Mouse (Mus musculus): ENCODE measurements at regions not wholly inside any gene's neighbourhood (a gene's known extent, or its start where the extent isn't known, plus 50 kb on each side); places are given as distances from the start of the nearest gene placed in this dataset.

- Histone ChIP-seq H3K4me2 (ENCODE audit: low read depth) (no peak overlapping the region), H3K4me3 (ENCODE audit: low read depth, low read length) (no peak overlapping the region), H3K4me1 (ENCODE audit: insufficient read depth) (no peaks in the 10 kb centered on the region; the same call in 1 of the 2 replicates), H3K9ac (no peak overlapping the region), H3K27me3 (ENCODE audit: insufficient read depth, low read length) (no peaks in the 10 kb centered on the region), H3K36me3 (ENCODE audit: insufficient read depth) (no peaks in the 10 kb centered on the region), H3K9me3 (ENCODE audit: low read length) (no peaks in the 10 kb centered on the region), H3K27ac (ENCODE audit: low read depth, low read length) (no peak overlapping the region)
- TF ChIP-seq CTCF (IDR thresholded peaks at IDR 0.05; ENCODE audit: low read depth) = no peak
- ATAC-seq (peak; percentile 67), DNase-seq (peak; percentile 38)
- 30% methylated on average over 9 of the region's 9 CpGs for WGBS
Observed at GRCm38 (mm10) chr11:19554947-19555770, 369.0 kb upstream of the Spred2 start.

DNA sequence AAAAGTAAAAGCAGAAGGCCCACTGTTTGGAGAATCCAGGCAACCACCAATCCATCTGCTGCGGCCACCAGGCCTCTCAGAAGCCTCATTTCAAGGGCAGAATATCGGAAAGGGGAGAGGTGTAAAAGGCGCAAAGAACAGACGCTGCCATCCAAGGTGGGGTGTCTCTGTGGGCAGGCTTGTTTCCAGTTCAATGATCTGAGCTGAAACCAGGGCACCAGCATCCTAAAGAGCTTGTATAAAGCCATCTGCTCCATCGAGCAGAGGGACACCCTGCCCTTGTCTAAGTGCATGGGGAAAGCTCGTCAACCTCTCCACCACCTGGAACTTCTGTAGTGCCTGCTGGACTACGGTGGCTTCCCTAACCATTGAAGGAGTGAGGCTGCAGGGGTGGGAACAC is 363.7 kb upstream of the Spred2 start:
- H3K9me3 ChIP-seq (ENCODE audit: low read length) = no peaks in the 10 kb centered on the region
- DNase-seq (no peak), ATAC-seq (no peak)
- no peaks in the 10 kb centered on the region for H3K36me3 ChIP-seq (ENCODE audit: insufficient read depth)
- no peak overlapping the region for H3K4me2 ChIP-seq (ENCODE audit: low read depth)
- no peak for TF ChIP-seq CTCF (IDR thresholded peaks at IDR 0.05; ENCODE audit: low read depth)
- no peaks in the 10 kb centered on the region for H3K27me3 ChIP-seq (ENCODE audit: insufficient read depth, low read length)
- H3K4me3 ChIP-seq (ENCODE audit: low read depth, low read length) = no peak overlapping the region
- H3K27ac ChIP-seq (ENCODE audit: low read depth, low read length) = no peak overlapping the region
- no peak overlapping the region for H3K9ac ChIP-seq
- H3K4me1 ChIP-seq (ENCODE audit: insufficient read depth) = no peaks in the 10 kb centered on the region
- 70% methylated on average over 7 of the region's 7 CpGs for WGBS

DNA sequence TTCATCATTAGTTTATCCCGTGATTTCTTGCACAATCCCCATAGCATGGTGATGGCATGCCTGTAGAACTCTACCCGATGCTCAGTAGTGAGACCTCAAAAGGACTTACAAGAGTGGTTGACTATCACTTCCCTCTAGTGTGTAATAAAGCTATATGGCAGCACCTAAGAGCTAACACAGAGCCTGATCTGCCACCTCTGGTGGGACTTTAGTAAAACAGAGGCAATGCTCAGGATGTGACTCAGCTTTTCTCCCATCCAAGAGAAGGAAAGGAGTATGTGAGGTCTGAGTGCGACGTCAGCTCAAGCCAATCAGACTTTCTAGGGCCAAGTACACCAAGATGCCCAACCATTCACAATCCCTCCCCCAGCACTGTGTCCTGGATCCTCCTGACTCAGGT is 361.5 kb upstream of the Spred2 start:
- 96% methylated on average over 4 of the region's 4 CpGs for WGBS
- Histone ChIP-seq H3K9ac (no peak overlapping the region), H3K4me3 (ENCODE audit: low read depth, low read length) (no peak overlapping the region), H3K36me3 (ENCODE audit: insufficient read depth) (no peaks in the 10 kb centered on the region), H3K27me3 (ENCODE audit: insufficient read depth, low read length) (no peaks in the 10 kb centered on the region), H3K27ac (ENCODE audit: low read depth, low read length) (no peak overlapping the region), H3K4me1 (ENCODE audit: insufficient read depth) (no peaks in the 10 kb centered on the region), H3K4me2 (ENCODE audit: low read depth) (no peak overlapping the region), H3K9me3 (ENCODE audit: low read length) (no peaks in the 10 kb centered on the region)
- no peak for TF ChIP-seq CTCF (IDR thresholded peaks at IDR 0.05; ENCODE audit: low read depth)
- DNase-seq (no peak), ATAC-seq (no peak)

- no peak for ATAC-seq
- DNase-seq = no peak
- Histone ChIP-seq H3K9me3 (ENCODE audit: low read length) (no peaks in the 10 kb centered on the region), H3K4me2 (ENCODE audit: low read depth) (no peak overlapping the region), H3K4me3 (ENCODE audit: low read depth, low read length) (no peak overlapping the region), H3K27ac (ENCODE audit: low read depth, low read length) (no peak overlapping the region), H3K27me3 (ENCODE audit: insufficient read depth, low read length) (no peaks in the 10 kb centered on the region), H3K4me1 (ENCODE audit: insufficient read depth) (no peaks in the 10 kb centered on the region), H3K36me3 (ENCODE audit: insufficient read depth) (no peaks in the 10 kb centered on the region), H3K9ac (no peak overlapping the region)
- 87% methylated on average over 7 of the region's 7 CpGs for WGBS
- TF ChIP-seq CTCF (IDR thresholded peaks at IDR 0.05; ENCODE audit: low read depth) = no peak
Observed at GRCm38 (mm10) chr11:19585228-19585627, 338.9 kb upstream of the Spred2 start.

DNA sequence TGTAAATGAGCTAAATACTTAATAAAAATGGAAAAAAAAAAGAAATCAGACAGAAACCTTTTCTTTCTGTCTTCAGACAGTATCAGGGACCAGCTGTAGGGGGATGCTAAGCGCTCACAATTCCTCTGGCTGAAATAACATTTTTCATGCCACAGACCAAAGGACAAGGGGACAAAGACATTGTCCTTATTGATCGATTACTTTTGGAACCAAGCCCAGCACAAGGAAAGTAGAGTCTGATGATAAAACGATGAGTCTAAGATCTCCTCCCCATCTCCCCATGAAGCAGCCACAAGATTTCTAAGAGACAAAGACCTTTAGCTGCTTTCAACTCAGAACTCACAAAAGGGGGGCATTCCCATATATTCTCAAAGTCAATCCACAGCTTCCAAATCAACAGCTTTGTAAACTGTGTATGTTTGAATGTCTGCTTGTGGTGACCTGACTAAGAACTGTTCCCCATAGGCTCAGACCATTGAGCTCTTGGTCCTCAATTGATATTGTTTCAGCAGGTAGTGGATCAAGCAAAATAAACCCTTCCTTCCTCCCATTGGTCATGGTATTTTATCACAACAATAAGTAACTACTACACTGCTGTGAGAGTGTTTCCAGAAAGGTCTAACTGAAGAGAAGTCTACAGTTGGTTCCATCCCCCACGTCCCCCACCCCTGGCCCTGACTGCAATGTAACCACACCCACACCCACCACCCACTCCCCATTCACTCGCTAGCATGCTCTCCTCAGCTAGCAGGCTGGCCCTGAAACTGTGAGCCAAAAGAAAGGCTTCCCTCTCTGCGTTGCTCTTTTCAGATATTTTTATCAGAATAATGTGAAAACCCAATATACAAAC is 331.4 kb upstream of the Spred2 start:
- Histone ChIP-seq H3K9ac (no peak overlapping the region), H3K27ac (ENCODE audit: low read depth, low read length) (no peak overlapping the region), H3K27me3 (ENCODE audit: insufficient read depth, low read length) (no peaks in the 10 kb centered on the region), H3K36me3 (ENCODE audit: insufficient read depth) (no peaks in the 10 kb centered on the region), H3K4me3 (ENCODE audit: low read depth, low read length) (no peak overlapping the region), H3K4me2 (ENCODE audit: low read depth) (no peak overlapping the region), H3K9me3 (ENCODE audit: low read length) (no peaks in the 10 kb centered on the region), H3K4me1 (ENCODE audit: insufficient read depth) (no peaks in the 10 kb centered on the region)
- WGBS = 78% methylated on average over 6 of the region's 6 CpGs
- DNase-seq (no peak), ATAC-seq (no peak)
- TF ChIP-seq CTCF (IDR thresholded peaks at IDR 0.05; ENCODE audit: low read depth) = no peak

DNA sequence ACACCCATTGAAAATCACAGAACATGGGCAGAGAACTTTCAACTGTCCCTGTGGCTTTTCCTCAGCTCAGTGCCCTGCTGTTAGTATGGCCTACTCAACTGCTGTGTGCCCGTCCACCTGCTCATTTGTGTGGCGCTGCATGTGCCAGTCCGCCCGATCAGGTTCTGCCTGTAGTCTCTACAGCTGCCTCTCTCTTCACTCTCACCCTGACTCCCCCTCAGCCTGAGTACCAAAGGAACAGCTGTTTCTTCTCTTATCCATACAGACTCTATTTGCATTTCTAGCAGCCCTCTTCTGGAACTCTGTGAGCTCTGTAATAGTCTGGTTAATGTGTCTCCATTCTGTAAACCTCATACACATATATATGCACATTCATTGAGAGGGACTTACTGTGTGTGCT is 329.1 kb upstream of the Spred2 start:
- TF ChIP-seq CTCF (IDR thresholded peaks at IDR 0.05; ENCODE audit: low read depth) = no peak
- Histone ChIP-seq H3K9me3 (ENCODE audit: low read length) (no peaks in the 10 kb centered on the region), H3K36me3 (ENCODE audit: insufficient read depth) (no peaks in the 10 kb centered on the region), H3K4me1 (ENCODE audit: insufficient read depth) (no peaks in the 10 kb centered on the region), H3K27me3 (ENCODE audit: insufficient read depth, low read length) (no peaks in the 10 kb centered on the region), H3K27ac (ENCODE audit: low read depth, low read length) (no peak overlapping the region), H3K4me2 (ENCODE audit: low read depth) (no peak overlapping the region), H3K9ac (no peak overlapping the region), H3K4me3 (ENCODE audit: low read depth, low read length) (no peak overlapping the region)
- ATAC-seq = peak; percentile 23; the same call in 1 of the 2 replicates
- no peak for DNase-seq
- WGBS = 68% methylated on average over 4 of the region's 4 CpGs

DNA sequence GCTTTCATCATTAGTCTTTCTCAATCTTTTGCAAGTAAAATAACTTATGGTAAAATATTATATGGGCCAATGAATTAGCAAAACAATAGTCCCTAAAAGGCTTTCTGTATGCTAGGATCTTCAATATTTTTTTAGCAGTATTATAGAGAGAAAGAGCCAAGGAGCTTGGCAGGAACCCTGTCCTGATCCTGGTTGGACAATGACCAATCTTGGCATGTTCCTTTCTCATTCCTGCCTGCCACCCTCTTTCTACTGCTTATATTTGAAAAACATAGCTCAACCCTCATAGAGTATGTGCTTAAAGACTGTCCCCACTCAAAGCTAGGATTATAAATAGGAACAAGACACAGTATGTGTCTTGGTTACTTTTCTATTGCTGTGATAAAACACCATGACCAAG is 327.8 kb upstream of the Spred2 start:
- no peak overlapping the region for H3K4me3 ChIP-seq (ENCODE audit: low read depth, low read length)
- no peaks in the 10 kb centered on the region for H3K9me3 ChIP-seq (ENCODE audit: low read length)
- no peaks in the 10 kb centered on the region for H3K36me3 ChIP-seq (ENCODE audit: insufficient read depth)
- DNase-seq (no peak), ATAC-seq (no peak)
- H3K27me3 ChIP-seq (ENCODE audit: insufficient read depth, low read length) = no peaks in the 10 kb centered on the region
- TF ChIP-seq CTCF (IDR thresholded peaks at IDR 0.05; ENCODE audit: low read depth) = no peak
- H3K4me2 ChIP-seq (ENCODE audit: low read depth) = no peak overlapping the region
- H3K4me1 ChIP-seq (ENCODE audit: insufficient read depth) = no peaks in the 10 kb centered on the region
- no peak overlapping the region for H3K9ac ChIP-seq
- no peak overlapping the region for H3K27ac ChIP-seq (ENCODE audit: low read depth, low read length)
